Mouse (Mus musculus) layer of hippocampus, adult 9-10 months (tissue): Measurements from ENCODE around the gene Zfp513.

Source experiments
- DNase-seq: peaks from one replicate; pipeline ENCODE4 v3.0.0; 2022; ENCODE audit warnings: low spot score

Zfp513 gene

DNA sequence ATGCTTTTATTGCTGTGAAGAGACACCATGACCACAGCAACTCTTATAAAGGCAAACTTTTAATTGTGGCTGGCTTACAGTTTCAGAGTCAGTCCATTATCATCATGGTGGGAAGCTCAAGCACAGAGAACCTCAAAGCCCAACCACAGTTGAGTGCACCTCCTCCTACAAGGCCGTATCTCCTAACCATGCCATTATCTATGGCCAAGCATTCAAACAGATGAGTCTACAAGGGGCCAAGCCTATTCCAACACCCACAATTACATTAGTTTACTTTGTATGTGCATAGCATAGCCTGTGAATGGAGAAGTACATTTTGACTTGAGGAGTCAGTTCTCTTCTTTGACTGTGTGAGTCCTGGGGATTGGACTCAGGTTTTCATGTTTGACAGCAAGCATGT is 37.2 kb downstream of the Zfp513 start:
- DNase-seq: no peak

DNA sequence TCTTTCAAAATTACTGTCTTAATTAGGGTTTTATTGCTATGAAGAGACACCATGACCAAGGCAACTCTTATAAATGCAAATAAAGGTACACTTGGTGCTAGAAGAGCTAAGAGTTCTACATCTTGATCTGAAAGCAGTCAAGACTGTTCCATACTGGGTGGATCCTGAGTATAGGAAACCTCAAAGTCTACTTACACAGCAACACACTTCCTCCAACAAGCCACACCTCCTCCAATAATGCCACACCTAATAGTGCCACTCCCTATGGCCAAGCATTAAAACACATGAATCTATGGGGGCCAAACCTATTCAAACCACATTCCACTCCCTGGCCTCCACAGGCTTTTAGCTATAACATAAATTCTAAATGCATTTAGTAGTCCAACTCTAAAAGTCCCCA is 39.6 kb downstream of the Zfp513 start:
- DNase-seq: no peak

DNA sequence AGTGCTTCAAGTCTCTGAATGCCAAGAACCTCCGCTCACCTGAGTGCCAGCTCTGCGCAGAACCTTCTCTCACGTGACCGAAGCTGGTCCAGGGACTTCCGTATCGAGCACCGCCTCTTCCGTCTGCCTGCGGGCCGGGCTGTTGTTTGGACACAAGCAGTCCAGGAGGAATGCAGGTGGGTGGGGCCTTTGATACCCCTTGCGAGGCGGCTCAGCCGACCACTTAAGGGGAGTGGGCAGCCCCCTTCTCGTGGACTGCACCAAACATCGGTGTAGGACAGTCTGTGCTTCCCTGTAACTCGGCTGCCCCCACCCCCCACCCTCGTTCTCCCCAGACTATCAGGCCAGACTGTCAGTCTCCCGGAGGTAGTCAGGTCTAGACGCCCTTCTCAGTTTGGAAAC is 48.0 kb downstream of the Zfp513 start, which contains the start of gene Mpv17:
Gene Mpv17 (minus strand): TSS at position 100 of the 402 bp plus-strand sequence.
- peak; percentile 66 for DNase-seq

- no peak for DNase-seq
Measured at GRCm38 (mm10) chr5:31153516-31154151, 48.5 kb downstream of the Zfp513 start.

DNA sequence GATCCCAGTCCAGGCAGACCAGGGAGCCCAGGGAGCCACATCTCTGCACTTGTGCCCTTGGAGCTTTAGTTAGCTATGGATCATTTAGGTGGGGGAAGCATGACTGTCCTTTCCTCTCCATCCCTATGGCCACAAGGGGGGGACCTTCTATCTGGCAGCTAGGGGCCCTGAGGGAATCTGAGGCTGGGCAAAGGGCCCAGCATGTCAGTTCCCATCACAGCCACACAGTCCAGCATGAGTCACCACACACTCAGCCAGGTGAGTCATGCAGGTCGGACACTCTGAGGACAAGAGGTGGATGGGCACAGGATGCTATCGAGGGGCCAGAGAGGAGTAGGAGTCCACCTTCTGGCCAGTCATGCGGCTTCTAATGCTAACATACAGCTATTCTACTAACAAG is 50.4 kb downstream of the Zfp513 start:
- DNase-seq: no peak

DNA sequence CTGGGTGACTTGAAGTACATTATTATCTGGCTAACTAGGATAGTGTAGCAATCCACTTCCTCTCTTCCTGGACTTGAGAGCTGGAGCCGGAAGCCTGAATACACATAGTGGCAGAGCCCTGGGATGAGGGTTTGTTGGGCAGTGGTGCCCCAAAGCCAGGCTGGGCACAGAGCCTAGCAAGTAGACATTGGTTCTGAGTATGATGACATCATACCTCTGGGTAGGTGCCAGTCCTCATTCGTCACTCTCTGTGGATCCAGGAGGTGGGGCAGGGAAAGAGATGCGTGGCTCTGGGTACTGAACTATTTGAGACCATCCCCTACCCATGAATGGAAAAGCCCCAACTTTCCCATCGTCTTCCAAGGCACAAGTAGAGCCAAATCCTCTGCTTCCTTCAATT is 52.3 kb downstream of the Zfp513 start:
- no peak for DNase-seq
